Mouse (Mus musculus) embryo, embryonic 9.5 days (tissue): ENCODE results near the gene Mymx.
"Not testable (repeated sequence)": the region's sequence is repeated elsewhere in the genome, so short reads cannot be mapped to it uniquely, and the experiment has no call there.

ENCODE experiments used
- DNase-seq: peaks from one replicate; pipeline ENCODE4 v3.0.0-alpha.2; 2017; ENCODE audit errors: extremely low spot score

The Mymx gene

DNA sequence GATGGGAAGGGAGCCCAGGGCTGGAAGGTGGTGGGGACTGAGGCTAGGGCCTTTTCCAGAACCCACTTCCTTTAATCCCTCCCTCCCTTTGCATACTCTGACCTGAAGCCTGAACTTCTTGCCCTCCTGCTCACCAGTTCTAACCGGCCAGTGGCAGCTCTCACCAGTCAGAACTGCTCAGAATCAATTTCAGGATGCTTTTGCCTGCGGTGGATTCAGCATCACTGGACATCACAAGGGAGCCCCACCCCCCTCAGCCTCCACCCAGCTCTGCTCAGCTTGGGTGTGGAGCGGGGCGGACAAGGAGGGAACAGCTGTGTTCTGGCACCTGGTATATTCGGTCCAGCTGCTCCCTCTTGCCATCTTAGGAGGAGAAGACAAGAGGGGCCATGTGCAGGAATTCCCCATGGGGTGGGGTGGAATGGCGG lies at the start of gene Mymx:
Gene Mymx, minus strand, starts transcription at position 226 of the 428 bp plus-strand sequence.
- no peak for DNase-seq

DNA sequence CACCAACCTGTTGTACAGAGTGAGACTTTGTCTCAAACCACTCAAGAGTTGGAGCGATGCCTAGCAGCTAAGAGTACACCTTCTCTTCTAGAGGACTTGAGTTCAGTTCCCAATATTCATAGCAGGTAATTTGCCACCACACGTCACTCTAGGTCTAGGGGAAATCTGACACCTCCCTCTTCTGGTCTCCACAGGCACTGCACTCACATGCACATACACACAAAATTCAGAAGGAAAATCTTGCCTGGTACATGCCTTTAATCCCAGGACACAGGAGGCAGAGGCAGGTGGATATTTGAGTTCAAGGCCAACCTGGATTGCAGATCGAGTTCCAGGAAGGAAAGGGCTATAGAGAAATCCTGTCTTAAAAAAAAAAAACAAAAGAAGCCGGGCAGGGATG lies 42.3 kb upstream of the Mymx start:
- DNase-seq = no peak

DNA sequence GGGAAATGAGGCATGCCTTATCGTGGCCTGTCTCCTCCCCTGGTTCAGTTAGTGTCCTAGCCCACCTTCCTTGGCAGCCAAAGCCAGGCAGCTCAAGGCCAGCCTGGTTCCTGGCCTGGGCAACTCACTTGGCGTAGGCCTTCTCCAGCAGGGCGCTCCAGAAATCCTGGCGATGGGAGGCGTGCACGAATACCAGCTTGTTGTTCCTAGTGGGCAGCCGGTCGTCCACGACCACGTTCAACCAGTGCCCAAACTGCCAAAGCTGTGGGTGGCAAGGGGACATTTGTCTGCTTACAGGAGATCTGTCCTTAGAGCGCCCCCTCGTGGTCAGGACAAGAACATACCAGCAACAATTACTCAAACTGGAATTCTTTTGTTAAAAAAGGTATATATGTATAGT lies 40.8 kb upstream of the Mymx start:
- peak; percentile 68 for DNase-seq

DNA sequence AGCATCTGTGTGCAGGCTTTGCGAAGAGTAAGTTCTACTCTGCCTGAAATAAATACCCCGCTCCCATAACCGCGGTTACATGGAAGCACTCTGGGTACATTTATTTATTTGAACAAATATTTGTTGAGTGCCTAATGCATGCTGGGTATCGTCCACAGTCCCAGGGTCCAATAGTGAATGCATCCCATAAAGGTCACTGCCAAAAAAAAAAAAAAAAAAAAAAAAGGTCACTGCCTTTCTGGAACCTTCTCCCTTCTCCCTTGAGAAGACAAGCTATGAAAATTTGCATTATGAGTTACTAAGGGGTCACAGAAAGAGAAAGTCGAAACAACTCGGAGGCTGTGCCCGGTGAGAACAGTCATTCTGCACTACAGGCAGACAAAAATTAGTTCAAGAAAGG lies 40.1 kb upstream of the Mymx start:
- DNase-seq = no peak

DNA sequence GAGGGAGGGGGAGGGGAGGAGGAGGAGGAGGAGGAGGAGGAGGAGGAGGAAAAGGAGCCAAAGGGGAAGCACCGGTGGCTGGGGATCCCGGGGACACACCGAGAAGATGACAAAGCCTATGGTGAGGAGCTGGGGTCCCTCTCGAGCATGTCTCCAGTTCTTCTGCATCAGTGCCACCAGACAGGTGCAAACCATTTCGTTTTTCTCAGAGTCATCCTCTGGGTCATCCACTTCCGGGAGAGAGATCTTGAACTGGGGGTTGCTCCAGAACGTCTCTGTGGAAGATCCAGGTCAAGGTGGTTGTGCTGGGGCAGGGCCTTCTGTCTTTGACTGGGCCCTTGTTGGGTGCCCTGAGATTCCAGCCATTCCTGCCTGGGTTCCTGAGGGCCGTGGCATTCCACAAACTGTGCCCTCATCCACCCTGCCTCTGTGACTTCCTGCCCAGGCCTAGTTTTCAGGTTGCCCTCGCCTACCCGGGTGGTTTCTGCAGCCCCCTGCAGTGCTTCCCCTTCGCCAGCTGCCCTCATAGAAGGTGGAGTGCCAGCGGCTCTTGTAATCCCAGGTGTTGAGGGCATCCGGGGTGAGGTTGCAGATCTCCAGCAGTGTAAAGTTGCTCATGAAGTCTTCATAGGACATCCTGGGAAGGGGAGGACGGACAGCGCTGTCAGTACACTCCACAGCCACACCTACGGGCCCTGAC lies 36.8 kb upstream of the Mymx start:
- no peak for DNase-seq

DNA sequence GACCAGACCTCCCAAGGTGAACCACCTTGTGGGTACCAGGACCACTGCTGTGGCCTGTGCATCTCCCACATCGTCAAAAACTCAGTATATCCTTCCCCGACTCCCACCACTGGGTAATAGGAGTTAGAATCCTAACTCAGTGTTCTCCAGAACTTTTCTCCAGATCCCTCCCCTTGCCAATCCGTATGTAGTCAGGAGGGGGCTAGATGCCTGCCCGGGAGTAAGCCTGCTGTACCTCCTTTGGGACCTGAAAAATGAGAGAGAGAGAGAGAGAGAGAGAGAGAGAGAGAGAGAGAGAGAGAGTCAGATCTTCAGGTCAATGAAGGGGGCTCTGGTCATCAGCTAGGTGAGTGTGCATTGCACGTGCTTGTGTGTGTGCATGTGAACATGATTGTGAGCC lies 32.1 kb upstream of the Mymx start:
- DNase-seq = no peak

DNA sequence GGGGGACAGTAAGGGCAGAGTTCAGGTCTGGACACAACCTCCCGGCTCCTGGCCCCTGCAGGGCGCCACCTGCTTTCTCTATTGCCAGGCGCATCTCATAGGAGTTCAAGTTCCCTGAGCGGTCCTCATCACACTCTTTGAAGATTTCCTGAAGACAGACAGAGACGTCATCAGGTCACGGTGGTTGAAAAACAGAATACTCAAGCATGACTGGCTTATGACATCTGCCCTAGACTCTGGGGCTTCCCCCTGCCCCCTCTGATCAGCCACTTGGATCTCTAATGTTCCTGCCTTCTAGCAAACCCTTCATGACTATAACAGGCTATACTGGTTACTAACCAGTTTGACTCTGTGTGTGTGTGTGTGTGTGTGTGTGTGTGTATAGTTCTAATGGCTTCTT lies 30.0 kb upstream of the Mymx start:
- no peak for DNase-seq

DNA sequence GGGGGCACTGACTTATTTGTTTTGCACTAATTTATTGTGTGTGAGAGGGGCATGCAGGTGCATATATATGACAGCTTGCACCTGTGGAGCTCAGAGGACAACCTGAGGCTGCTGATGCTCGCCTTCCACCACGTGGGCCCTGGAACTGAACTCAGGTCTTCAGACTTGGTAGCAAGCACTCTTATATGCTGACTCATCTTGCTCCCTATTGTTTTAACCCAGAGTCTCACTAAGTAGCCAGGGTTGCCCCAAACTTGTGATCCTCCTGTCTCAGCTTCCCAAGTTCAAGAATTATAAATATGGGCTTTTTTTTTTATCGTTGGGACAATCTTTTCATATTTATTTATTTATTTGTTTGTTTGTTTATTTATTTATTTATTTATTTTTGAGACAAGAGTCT lies 29.1 kb upstream of the Mymx start:
- DNase-seq = no peak

DNA sequence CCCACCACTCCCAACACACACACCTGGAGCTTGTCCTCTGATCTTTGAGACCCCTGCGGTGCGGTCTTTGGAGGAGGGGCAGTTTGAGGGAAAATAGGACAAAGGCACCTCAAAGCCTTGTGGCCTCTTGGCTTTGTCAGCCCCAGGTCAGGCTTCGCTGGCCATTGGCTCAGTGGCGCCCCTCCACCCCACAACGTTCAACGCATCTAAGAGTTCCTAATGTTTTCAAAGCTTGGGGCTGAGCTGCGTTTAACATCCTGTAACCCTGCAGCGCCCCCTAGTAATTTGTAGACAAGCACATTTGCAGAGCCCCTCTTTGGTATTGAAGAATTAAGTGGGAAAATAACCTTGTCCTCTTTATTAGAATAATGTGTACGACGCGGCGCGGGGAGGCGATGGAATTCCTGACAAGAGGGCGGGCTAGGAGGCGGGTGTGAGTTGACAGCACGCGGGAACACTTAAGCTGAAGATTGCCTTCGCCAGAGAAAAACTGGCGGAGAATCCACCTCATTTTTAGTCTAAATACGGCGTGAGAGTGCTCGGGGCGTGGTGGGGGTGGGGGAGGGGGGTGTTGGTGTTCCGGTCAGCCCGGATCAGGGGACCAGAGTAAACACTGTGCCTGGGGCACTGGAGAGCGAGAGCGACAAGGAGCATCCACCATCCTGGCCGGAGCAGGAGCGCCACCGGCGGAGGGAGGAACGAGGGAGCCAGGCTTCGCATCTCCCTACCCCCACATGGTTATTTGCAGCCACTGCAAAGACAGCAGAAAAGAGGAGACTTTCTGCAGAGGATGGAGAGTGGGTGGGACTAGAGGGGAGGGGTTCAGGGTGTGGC lies 28.2 kb upstream of the Mymx start:
- peak; percentile 83 for DNase-seq

DNA sequence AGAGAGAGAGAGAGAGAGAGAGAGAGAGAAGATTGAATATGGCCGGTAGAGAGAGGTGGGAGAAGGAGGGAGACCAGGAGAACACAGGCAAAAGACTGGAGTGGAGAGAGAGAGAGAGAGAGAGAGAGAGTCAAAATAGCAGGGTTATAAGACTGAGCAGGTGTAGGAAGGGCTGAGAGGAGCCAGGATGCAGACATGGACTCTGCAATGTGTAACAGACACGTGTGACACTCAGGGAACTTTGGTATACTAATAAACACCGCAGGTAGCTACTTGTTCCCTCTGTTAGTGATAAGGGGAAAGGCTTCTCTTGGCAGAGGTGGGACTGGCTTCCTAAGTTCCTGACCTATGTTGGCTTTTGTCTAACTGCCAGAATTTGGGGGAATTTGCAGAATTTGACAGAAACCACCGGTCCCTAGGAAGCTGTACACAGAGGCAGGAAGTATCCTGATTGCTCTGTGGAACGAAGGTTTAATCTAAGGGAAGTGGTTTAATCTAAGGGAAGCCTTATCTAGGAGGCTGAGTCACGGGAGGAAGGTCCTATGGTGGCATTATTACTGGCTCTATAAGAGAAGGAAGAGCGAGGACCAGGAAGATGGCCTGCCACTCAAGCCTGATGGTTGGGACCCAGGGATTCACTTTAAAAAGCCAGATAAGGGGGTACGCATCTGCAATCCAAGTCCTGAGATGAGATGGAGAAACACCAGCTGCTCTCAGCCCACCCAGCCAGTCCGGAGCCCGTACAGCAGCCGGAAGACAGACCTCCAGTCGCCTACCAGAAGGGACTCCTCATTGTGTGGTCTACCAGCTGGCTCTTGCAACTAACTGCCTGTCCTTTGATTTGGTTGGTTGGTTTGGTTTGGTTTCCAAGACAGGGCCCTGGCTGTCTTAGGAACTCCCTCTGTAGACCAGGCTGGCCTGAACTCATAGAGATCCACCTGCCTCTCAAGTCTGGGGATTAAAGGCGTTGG lies 27.3 kb upstream of the Mymx start:
- no peak for DNase-seq

DNA sequence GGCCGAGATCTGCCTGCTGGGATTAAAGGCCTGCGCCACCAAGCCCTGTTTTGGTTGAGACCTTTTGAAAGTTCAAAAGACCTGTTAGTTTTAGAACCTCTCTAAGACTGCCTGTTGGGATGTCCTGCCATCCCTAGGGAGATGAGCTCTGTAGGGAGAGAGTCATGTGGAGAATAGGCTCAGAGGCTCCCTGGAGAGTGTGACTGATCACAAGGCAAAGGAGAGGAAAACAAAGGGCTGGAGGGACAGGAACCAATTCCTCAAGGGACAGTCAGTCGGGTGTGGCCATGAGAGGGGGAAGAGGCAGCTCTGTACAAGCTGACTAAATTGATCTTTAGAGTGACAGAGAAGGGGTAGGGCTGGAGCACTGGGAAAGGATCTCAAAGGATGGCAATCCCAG lies 26.3 kb upstream of the Mymx start:
- no peak for DNase-seq

DNA sequence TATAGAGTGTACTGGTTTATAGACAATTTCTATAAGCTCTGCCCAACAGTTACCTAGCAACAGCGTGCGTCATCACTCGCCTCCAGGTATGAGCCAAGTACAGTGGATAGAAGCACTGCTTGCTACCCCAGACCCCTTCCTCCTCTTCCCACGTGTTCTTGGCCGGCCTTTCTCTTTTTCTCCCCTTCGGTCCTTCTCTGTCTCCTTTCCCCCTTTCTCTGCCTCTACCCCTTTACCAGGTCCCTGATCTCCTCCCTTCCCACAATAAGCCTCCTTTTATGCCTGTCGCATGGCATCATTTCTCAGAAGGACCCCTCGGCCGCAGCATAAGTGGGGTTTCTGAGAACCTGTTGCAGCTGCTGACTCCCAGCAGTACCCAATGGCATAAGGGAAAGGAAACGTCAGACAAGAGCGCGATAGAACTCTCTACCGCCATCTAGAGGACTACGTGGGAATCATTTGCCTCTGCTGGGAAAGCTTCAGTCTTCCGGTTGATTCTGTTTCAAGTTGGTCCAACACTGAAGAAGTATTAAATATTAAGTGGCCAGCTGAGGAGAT lies 24.8 kb upstream of the Mymx start:
- DNase-seq = peak; percentile 79

DNA sequence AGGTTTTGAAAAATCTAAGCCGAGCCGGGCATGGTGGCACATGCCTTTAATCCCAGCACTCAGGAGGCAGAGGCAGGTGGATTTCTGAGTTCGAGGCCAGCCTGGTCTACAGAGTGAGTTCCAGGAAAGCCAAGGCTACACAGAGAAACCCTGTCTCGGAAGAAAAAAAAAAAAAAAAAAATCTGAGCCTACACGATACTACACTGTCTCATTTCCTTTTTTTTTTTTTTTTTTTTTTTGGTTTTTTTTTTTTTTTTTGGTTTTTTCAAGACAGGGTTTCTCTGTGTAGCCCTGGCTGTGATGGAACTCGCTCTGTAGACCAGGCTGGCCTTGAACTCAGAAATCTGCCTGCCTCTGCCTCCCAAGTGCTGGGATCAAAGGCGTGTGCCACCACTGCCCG lies 21.5 kb upstream of the Mymx start:
- not testable (repeated sequence) for DNase-seq

DNA sequence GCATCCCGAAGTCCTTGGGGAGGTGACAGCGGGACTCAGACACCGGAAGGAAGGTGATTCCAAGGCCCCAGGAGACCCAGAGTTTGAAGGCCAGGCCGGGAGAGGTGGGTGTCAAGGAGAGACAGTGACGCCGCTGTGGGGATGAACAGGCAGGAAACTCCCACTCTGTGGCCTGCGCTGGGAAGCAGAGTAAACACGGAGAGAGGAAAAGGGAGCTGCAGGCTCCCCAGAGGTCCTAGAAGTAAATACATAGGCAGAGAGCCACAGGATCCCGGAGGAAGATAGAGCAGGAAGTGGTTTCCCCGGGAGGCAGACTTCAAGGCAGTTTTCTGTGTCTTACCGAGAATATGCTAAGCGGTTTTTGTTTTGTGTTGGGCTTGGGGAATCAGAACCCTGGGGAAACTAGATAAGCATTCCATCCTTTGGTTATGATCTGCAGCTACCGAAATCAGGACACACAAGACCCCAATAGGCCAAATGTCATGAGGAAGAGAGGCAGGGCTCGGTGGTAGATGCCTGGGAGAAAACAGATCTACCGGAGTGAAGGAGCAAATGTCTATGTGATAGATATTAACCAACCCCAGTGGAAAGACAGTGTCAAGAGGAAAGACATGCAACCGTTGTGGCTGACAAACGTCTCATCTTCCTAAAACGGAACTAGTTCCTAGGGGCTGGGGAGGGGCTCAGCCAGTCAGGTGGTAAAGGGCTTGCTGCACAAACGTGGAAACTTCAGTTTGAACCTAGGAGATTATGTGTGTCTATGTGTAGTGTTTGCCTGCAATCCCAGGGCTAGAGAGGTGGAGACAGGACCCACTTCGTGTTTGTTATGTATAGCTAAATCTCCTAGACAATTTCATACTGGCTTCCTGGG lies 17.7 kb upstream of the Mymx start:
- no peak for DNase-seq

DNA sequence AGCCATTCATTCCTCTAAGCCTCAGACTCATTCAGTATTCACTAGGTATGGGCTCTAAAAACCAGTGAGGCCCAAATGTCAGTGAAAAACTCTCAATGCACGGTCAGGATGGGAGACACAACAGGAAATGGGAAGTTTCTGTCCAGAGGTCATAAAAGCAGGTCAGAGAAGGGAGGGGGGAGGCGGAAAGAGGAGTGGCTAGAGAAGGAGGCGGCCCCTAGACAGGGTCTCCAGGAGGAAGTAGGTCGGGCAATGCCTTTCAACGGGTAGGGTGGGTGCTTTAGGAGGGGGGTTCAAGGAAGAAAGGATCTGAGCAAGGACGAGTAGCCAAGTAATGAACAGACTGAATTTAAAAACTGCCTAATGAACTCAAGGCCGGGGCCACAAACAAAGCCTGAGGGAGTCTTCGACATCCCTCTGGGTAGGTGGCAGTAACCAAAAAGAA lies 17.1 kb upstream of the Mymx start:
- peak; percentile 69 for DNase-seq

DNA sequence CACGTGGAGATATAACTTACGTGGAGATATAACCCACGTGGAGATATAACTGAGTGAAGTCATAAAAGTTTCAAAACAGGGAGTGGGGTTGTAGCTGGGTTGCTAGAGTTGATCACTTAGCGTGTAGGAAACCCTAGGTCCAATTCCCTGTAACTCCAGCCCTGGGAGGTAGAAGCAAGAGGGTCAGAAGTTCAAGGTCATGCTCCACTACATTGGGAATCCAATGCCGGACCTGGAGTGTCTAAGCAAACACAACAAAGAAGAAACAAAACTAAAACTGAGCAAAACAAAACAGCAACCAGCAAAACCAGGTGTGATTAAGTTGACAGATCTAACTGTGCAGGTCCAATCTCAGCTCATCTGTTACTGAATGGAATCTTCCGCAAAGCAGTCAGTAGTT lies 15.8 kb upstream of the Mymx start:
- no peak for DNase-seq

DNA sequence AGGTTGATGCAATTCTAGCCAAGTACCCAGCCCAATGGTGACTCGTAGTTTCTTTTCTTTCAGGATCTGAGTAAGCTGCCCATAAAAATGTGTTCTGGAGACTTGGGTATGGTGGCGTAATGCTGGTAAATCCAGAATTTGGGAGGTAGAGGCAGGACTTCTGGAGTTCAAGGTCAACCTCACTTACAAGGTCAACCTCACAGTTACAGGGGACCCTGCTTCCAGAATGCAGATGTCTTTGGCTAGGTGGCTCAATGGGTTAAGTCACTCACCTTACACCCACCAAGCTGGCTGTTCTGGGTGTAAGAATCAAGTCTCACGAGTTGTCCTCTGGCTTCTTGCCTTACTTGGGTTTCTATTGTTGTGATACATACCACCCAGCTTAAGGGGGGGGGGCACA lies 14.8 kb upstream of the Mymx start:
- no peak for DNase-seq

DNA sequence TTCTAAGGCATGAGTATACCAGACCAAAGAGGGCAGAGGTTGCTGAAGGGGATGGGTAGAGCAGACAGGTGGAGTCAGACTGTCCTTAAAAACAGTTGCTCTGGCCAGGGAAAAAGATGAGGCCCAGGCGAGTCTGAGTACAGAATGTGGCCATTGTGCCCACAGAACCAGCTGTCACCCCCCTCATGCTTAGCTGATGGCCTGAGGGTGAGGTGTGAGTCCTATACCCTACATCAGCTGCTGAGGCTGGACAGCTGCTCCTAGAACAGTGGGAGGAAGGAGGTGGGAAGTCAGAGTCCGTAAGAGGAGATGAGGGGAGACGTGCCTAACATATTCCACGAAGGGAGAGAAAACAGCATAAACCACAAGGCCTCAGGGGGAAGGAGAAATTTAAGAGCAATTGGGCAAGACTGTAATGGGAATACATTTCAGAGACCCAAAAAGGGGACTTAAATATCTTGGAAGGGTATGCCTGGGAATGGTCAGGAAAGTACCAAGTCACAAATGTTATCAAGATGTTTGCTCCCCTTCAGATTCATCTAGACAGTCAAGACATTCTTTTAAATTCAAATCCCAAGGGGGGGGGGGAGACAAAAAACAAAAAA lies 14.2 kb upstream of the Mymx start:
- DNase-seq = no peak

DNA sequence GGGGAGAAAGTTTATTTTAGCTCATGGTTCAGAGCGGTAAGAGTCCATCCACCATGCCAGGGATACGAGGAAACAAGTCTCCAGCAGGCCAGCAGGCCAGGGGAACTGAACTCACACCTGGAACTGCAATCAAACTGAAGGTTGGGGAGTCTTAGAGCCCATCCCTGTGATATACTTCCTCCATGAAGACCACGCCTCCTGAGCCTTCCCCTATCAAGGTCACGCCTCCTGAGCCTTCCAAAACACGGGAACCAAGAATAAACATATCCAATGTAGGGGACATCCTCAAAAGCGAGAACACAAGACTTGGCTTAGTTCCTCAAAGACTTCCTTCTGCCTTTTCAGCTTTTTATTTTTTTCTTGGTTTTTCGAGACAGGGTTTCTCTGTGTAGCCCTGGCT lies 11.0 kb upstream of the Mymx start:
- DNase-seq = no peak

DNA sequence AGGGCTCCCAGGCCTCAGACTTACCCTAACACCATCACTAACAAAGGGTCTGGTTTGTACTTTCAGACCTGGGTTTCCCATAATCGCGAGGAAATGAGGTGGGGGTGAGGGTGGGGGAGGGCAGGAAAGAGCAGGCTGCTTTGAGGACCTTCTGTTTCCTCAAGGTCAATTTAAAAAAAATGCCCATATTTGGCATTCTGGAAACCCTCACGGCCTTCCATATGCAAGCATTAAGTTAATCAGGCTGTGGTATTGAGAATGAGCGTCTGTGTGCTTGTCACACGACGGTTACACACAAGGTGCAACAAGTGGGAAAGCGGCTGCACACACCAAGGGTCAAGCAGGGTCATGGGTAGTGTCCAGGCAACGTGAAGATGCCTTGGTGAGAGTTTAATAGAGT lies 10.1 kb upstream of the Mymx start:
- no peak for DNase-seq
